Mouse (Mus musculus) thymus, adult 2 months (tissue): ENCODE data around the gene BC005537.

ENCODE experiments used
- CTCF ChIP-seq: fragments of 200-500 bp; IDR thresholded peaks from 2 replicates; pipeline ENCODE4 v1.5.1; 2012; ENCODE audit warnings: mild to moderate bottlenecking, control low read depth, low read length, moderate library complexity, borderline replicate concordance; ENCODE audit not compliant: control insufficient read depth, poor library complexity, insufficient read depth; ENCODE audit errors: extremely low read depth
- POLR2A ChIP-seq: fragments of 200-500 bp; IDR thresholded peaks from 2 replicates; pipeline ENCODE4 v1.6.1; 2012; ENCODE audit warnings: mild to moderate bottlenecking, low read length, control low read depth, moderate library complexity; ENCODE audit not compliant: control insufficient read depth, poor library complexity, insufficient read depth; ENCODE audit errors: extremely low read depth

DNA sequence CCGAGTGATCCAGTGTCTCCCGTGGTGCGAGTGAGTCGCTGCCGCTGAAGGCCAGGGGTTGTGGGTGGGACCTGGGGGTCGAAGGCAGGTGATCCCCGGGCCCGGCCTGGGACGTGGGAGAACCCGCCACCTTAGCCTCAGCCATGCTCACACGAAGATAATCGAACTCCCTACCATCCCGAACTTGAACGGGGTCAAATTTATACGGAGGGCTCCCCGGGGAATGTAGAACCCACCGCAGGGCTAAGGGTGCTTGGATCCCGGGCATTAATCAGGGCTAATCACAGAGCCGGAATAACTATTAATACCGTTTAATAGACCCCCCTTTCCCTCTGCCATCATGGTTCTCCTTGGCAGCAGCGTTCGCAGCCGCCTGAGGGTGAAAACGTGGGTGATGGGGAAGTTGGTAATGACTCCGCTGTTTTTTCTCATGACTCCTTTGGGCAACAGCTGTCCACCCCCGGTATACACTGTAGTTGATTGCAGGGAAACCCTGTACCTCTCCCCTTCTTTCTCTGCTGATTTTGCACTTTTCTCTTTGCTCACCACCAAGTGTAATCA lies 754 bp downstream of the BC005537 start:
- TF ChIP-seq CTCF, result no peak
- no peak for TF ChIP-seq POLR2A
